Mouse (Mus musculus) heart, adult 2 months (tissue): Measurements from ENCODE around the gene Crisp2.

Experiments
- CTCF ChIP-seq: fragments of 200-600 bp; IDR thresholded peaks from 2 replicates; pipeline ENCODE4 v1.8.1; 2022; ENCODE audit warnings: antibody characterized with exemption, mild to moderate bottlenecking, moderate library complexity
- EP300 ChIP-seq: fragments of 200-500 bp; IDR thresholded peaks from 2 replicates; pipeline ENCODE4 v1.6.1; 2011; ENCODE audit warnings: low read depth, low read length, control low read depth; ENCODE audit not compliant: insufficient read depth
- POLR2A ChIP-seq: fragments of 200-500 bp; IDR thresholded peaks from 2 replicates; pipeline ENCODE4 v1.6.1; 2011; ENCODE audit warnings: mild to moderate bottlenecking, low read depth, low read length, control low read depth; ENCODE audit not compliant: insufficient read depth

DNA sequence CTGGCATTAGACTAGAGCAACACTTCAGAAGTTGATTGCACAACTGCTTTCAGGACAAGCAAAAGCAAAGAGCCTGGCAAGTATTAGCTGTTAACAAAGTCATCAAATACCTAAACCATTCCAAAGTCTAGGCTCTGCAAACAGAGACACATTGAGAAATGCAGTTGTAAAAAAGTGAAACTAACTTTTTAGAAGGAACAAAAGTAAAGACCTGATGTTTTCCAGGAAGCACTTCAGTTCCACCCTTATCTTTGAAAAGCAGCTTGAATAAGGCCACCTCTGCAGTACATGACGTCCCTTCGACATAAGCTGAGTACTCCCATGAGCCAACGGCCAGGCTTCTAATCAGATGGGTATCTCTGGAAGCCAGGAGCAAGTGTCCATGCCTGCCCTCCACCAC, 253 bp downstream of the Crisp2 start:
- TF ChIP-seq EP300 (no peak), CTCF (no peak), POLR2A (no peak)
